Mouse (Mus musculus) forebrain, embryonic 10.5 days (tissue): ENCODE data around the gene Asgr1. TPM values are rescaled to one million over a fixed set of nuclear protein-coding genes. Genes with fewer than 3 reads are reported as not detected.
A peak's percentile ranks its signal among the peaks of the same experiment; 100 is the strongest.
"Not testable (repeated sequence)": the region's sequence is repeated elsewhere in the genome, so short reads cannot be mapped to it uniquely, and the experiment has no call there.

Experiments used
- DNase-seq: peaks from one replicate; pipeline ENCODE4 v3.0.0-alpha.2; 2017; ENCODE audit warnings: low spot score; ENCODE audit errors: extremely low spot score
- H3K27ac ChIP-seq: fragments of 300-500 bp; sonication (generic); 2 replicates; pipeline ENCODE4 v1.5.1; 2016; ENCODE audit warnings: mild to moderate bottlenecking
- H3K27me3 ChIP-seq: fragments of 300-500 bp; sonication (generic); 2 replicates; pipeline ENCODE4 v1.6.1; 2016; ENCODE audit warnings: mild to moderate bottlenecking; ENCODE audit not compliant: poor library complexity, severe bottlenecking
- H3K36me3 ChIP-seq: fragments of 300-500 bp; sonication (generic); replicated peaks from 2 replicates; pipeline ENCODE4 v1.6.1; 2016; ENCODE audit warnings: mild to moderate bottlenecking, moderate library complexity
- H3K4me1 ChIP-seq: fragments of 300-500 bp; sonication (generic); 2 replicates; pipeline ENCODE4 v1.6.1; 2016
- H3K4me3 ChIP-seq: fragments of 300-500 bp; sonication (generic); 2 replicates; pipeline ENCODE4 v1.5.1; 2016; ENCODE audit warnings: mild to moderate bottlenecking, moderate library complexity
- H3K9me3 ChIP-seq: fragments of 300-500 bp; sonication (generic); 2 replicates; pipeline ENCODE4 v1.6.1; 2016; ENCODE audit warnings: mild to moderate bottlenecking, moderate library complexity
- WGBS: fragments of 180-500 bp; shearing (Covaris S2); methylation state at CpG from one replicate; pipeline ENCODE4 v1.1.7; 2016; 5-methylcytosine and 5-hydroxymethylcytosine counted together
- polyA plus RNA-seq: library from polyadenylated mRNA; unstranded; fragments of >200 nt; fragmentation: Nextera tagmentation; extraction: Ambion mirVana; gene quantifications from 2 replicates; pipeline ENCODE4 v1.2.1, GENCODE M21; 2016

The Asgr1 gene
- 0.71 and 1.2 TPM in 2 replicates for polyA plus RNA-seq

GRCm38 (mm10) chr11:70053898-70054570, at the start of gene Asgr1:
Gene Asgr1 (plus strand): TSS chr11:70054085.
- peaks cover 18% of the 10 kb centered on the region for H3K27me3 ChIP-seq
- no peaks in the 10 kb centered on the region for H3K36me3 ChIP-seq
- WGBS: 83% methylated on average over 10 of the region's 10 CpGs
- no peaks in the 10 kb centered on the region for H3K9me3 ChIP-seq
- H3K4me3 ChIP-seq: no peak within 1 kb of the TSS
- H3K27ac ChIP-seq: no peak within 1 kb of the TSS
- DNase-seq: no peak
- peaks cover 26% of the 10 kb centered on the region for H3K4me1 ChIP-seq

GRCm38 (mm10) chr11:70005521-70005920, 48.4 kb upstream of the Asgr1 start:
- no peak overlapping the region for H3K27ac ChIP-seq
- DNase-seq: no peak
- H3K9me3 ChIP-seq: no peaks in the 10 kb centered on the region
- H3K27me3 ChIP-seq: no peaks in the 10 kb centered on the region
- H3K36me3 ChIP-seq: peaks cover 70% of the 10 kb centered on the region
- H3K4me1 ChIP-seq: peaks cover 41% of the 10 kb centered on the region
- WGBS: 59% methylated on average over 5 of the region's 5 CpGs
- peak overlapping the region; percentile 1; the same call in 1 of the 2 replicates for H3K4me3 ChIP-seq

- no peak overlapping the region for H3K4me3 ChIP-seq
- H3K36me3 ChIP-seq: peaks cover 89% of the 10 kb centered on the region
- 93% methylated on average over 6 of the region's 6 CpGs for WGBS
These were observed 43.9 kb upstream of the Asgr1 start for GRCm38 (mm10) chr11:70010033-70010432.

GRCm38 (mm10) chr11:70010548-70010947, 43.3 kb upstream of the Asgr1 start:
- no peak overlapping the region for H3K27ac ChIP-seq
- WGBS: 83% methylated on average over 12 of the region's 12 CpGs
- no peak for DNase-seq
- peaks cover 84% of the 10 kb centered on the region for H3K36me3 ChIP-seq
- no peaks in the 10 kb centered on the region for H3K9me3 ChIP-seq
- H3K27me3 ChIP-seq: no peaks in the 10 kb centered on the region
- H3K4me3 ChIP-seq: 0 out of 2 replicates have a peak overlapping the region, but pooled peaks have one; percentile 7
- peaks cover 22% of the 10 kb centered on the region for H3K4me1 ChIP-seq

More at GRCm38 (mm10) chr11:70010033-70010432, 43.9 kb upstream of the Asgr1 start:
- H3K4me1 ChIP-seq: peaks cover 17% of the 10 kb centered on the region
- no peaks in the 10 kb centered on the region for H3K27me3 ChIP-seq
- H3K9me3 ChIP-seq: no peaks in the 10 kb centered on the region
- no peak overlapping the region for H3K27ac ChIP-seq
- DNase-seq: no peak

GRCm38 (mm10) chr11:70010961-70011360, 42.9 kb upstream of the Asgr1 start:
- H3K27ac ChIP-seq: no peak overlapping the region
- H3K27me3 ChIP-seq: no peaks in the 10 kb centered on the region
- peaks cover 26% of the 10 kb centered on the region for H3K4me1 ChIP-seq
- no peak overlapping the region for H3K4me3 ChIP-seq
- WGBS: 86% methylated on average over 10 of the region's 10 CpGs
- H3K9me3 ChIP-seq: no peaks in the 10 kb centered on the region
- H3K36me3 ChIP-seq: peaks cover 80% of the 10 kb centered on the region
- no peak for DNase-seq

GRCm38 (mm10) chr11:70012931-70013330, 41.0 kb upstream of the Asgr1 start:
- 93% methylated on average over 9 of the region's 9 CpGs for WGBS
- no peaks in the 10 kb centered on the region for H3K9me3 ChIP-seq
- peaks cover 60% of the 10 kb centered on the region for H3K36me3 ChIP-seq
- no peak for DNase-seq
- no peak overlapping the region for H3K27ac ChIP-seq
- peaks cover 42% of the 10 kb centered on the region for H3K4me1 ChIP-seq
- no peaks in the 10 kb centered on the region for H3K27me3 ChIP-seq
- no peak overlapping the region for H3K4me3 ChIP-seq

GRCm38 (mm10) chr11:70013408-70013807, 40.5 kb upstream of the Asgr1 start:
- Histone ChIP-seq H3K9me3 (no peaks in the 10 kb centered on the region), H3K4me1 (peaks cover 47% of the 10 kb centered on the region), H3K4me3 (no peak overlapping the region; the same call in 1 of the 2 replicates), H3K36me3 (peaks cover 55% of the 10 kb centered on the region), H3K27ac (no peak overlapping the region), H3K27me3 (no peaks in the 10 kb centered on the region)
- WGBS: 92% methylated on average over 3 of the region's 3 CpGs
- no peak for DNase-seq

GRCm38 (mm10) chr11:70014051-70014450, 39.8 kb upstream of the Asgr1 start:
- DNase-seq: no peak
- WGBS: 65% methylated on average over 5 of the region's 5 CpGs
- H3K4me3 ChIP-seq: peak overlapping the region; percentile 65; the same call in 1 of the 2 replicates
- no peaks in the 10 kb centered on the region for H3K9me3 ChIP-seq
- no peaks in the 10 kb centered on the region for H3K27me3 ChIP-seq
- peaks cover 49% of the 10 kb centered on the region for H3K36me3 ChIP-seq
- H3K4me1 ChIP-seq: peaks cover 54% of the 10 kb centered on the region
- no peak overlapping the region for H3K27ac ChIP-seq

- under 1% methylated on average over 35 of the region's 35 CpGs for WGBS
- Histone ChIP-seq H3K4me1 (peaks cover 63% of the 10 kb centered on the region), H3K4me3 (peak within 1 kb of the TSS; percentile 65), H3K36me3 (peaks cover 39% of the 10 kb centered on the region), H3K27me3 (no peaks in the 10 kb centered on the region), H3K9me3 (no peaks in the 10 kb centered on the region), H3K27ac (peak within 1 kb of the TSS; percentile 85)
- peak; percentile 86 for DNase-seq
These were observed 38.9 kb upstream of the Asgr1 start, which contains the start of gene Acadvl for GRCm38 (mm10) chr11:70014880-70015558. Gene Acadvl (minus strand): TSS chr11:70015411.

GRCm38 (mm10) chr11:70015677-70016076, 38.2 kb upstream of the Asgr1 start:
- 0 out of 2 replicates have a peak overlapping the region, but pooled peaks have one; percentile 85 for H3K27ac ChIP-seq

GRCm38 (mm10) chr11:70016177-70016576, 37.7 kb upstream of the Asgr1 start:
- WGBS: 79% methylated on average over 2 of the region's 2 CpGs
- H3K36me3 ChIP-seq: peaks cover 28% of the 10 kb centered on the region
- DNase-seq, H3K4me3 ChIP-seq, H3K27me3 ChIP-seq, H3K27ac ChIP-seq, H3K9me3 ChIP-seq: not testable (repeated sequence)
- H3K4me1 ChIP-seq: peaks cover 75% of the 10 kb centered on the region

More at GRCm38 (mm10) chr11:70015677-70016076, 38.2 kb upstream of the Asgr1 start:
- Histone ChIP-seq H3K4me1 (peaks cover 70% of the 10 kb centered on the region), H3K9me3 (no peaks in the 10 kb centered on the region), H3K27me3 (no peaks in the 10 kb centered on the region), H3K4me3 (peak overlapping the region; percentile 65), H3K36me3 (peaks cover 33% of the 10 kb centered on the region)
- WGBS: 67% methylated on average over 6 of the region's 6 CpGs
- no peak for DNase-seq

- Histone ChIP-seq H3K4me3 (peak within 1 kb of the TSS; percentile 77), H3K27ac (peak within 1 kb of the TSS; percentile 96), H3K36me3 (peaks cover 23% of the 10 kb centered on the region), H3K27me3 (no peaks in the 10 kb centered on the region), H3K9me3 (no peaks in the 10 kb centered on the region), H3K4me1 (peaks cover 80% of the 10 kb centered on the region)
- WGBS: 73% methylated on average over 3 of the region's 3 CpGs
- no peak for DNase-seq
These were observed 37.2 kb upstream of the Asgr1 start, which contains the start of gene Dlg4 for GRCm38 (mm10) chr11:70016669-70017068. Gene Dlg4 (plus strand): TSS chr11:70016942.
